Mouse (Mus musculus) gastrocnemius, adult 8-10 months (tissue): ENCODE results near the gene Map3k14. TPM values are rescaled to one million over a fixed set of nuclear protein-coding genes. Genes with fewer than 3 reads are reported as not detected.

ENCODE experiments used
- DNase-seq, 2 experiments: peaks; one replicate each; pipeline ENCODE4 v3.0.0; 2022; ENCODE audit warnings: low spot score in 2 of 2
- total RNA-seq, 4 experiments: library from RNA; stranded (reverse); gene quantifications; 2 replicates each; pipeline ENCODE4 v1.2.4; 2022

Map3k14 gene
- total RNA-seq, 4 experiments from 2014 or later, result 3.0 to 4.9 (median 4.2) TPM

DNA sequence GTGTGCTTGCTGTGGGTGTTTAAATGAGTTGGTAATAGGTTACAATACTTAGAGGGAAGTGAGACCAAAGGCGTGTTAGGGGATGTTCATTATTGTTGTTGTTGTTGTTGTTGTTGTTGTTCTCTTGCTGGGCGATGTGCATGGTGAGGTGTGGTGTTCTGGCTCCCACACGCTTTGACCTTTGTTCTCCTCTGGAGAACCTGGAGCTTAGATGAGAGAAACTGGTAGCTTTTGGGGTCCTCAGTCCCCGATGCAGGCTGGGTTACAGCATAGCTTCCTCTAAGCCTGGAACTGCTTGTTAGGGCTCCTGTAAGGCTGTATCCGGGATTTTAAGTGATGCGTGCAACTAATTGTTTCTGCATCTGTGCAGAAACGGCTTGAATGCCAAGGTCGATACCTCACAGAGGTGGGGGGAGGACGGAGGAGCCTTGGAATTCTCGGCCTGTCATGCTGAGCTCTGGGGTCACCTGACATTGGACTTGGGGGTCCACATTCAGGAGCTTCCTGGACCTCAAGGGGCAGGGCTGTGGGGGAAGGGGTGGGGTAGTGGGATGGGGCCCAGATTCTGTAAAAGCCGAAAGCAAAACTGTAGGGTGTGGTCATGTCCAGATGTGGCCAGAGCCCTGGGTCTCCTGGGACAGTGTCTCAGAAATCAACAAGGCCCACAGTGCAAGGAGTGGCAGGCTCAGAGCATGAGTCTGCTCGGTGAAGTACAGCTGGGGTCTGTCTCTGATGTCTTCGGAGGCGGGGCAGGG lies 91.4 kb downstream of the Map3k14 start:
- DNase-seq, result peak in 1 of 2 experiments; percentile 60

DNA sequence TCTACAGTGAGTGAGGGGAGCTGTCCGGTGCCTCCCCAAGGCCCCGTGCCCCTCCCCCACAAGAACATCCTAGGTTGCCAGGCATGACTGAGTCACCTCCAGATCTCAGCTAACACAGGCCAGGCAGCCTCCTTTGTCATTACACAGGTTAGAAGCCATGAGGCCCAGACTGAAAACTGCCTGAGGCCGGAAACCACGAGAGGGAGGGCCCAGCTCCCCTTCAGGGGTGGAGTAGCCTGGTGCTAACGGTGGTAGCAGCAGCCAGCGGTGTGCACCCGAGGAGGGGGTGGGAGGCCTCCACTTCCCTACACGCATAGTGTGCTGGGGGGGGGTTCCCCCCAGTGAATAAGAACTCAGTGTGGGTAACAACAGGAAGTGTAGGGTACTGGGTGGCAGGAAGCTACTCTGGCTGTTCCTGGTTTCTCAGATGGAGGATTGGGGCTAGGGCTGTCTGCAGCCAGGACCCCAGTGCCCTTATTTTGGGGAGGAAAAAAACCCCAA lies 92.3 kb downstream of the Map3k14 start:
- DNase-seq, result no peak

DNA sequence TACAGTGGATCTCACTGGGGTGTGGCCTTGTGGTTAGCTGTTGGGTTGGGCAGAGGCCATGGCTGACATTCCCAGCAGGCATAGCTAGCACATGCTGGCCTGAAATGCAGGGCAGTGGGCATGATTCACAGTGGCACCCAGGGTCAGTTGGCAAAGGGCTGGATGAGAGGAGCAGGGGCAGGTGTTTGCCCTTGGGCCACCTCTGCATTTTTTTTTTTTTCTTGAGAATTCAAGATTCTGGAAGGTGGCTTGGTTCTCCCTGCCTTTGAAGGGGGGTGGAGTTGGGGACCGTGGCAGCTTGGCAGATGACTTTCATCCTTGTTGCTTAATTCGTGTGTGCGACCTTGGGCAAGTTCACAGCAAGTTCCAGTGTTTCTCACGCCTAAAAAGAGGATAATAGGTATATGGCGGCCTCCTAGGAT lies 92.8 kb downstream of the Map3k14 start:
- no peak for DNase-seq

DNA sequence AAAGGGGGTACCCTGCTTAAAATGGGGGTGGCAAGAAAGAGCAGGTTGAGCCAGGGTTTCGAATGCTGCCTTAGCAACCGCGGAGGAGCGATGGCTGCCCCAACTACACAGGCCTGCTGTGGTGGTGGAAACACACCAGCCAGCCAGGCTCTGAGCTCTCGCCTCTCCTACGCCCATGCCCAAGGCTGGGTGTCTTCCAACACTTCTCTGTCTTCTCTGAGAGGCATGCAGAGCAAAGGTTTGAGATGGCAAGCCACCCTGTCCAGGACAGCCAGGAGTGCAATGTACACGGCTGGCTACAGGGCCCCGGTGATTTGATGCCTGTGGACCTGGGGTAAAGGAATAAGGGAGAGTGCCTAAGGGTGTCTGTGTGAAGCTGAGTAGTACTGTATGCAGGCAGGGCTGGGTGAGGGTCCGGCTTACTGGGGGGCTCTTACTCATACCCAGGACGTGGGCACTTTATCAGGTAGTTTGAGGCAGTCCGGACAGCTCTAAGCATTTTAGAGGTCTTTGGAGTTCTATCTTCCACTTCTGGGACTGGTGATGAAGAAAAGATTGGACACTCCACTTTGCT lies 93.4 kb downstream of the Map3k14 start:
- no peak for DNase-seq

DNA sequence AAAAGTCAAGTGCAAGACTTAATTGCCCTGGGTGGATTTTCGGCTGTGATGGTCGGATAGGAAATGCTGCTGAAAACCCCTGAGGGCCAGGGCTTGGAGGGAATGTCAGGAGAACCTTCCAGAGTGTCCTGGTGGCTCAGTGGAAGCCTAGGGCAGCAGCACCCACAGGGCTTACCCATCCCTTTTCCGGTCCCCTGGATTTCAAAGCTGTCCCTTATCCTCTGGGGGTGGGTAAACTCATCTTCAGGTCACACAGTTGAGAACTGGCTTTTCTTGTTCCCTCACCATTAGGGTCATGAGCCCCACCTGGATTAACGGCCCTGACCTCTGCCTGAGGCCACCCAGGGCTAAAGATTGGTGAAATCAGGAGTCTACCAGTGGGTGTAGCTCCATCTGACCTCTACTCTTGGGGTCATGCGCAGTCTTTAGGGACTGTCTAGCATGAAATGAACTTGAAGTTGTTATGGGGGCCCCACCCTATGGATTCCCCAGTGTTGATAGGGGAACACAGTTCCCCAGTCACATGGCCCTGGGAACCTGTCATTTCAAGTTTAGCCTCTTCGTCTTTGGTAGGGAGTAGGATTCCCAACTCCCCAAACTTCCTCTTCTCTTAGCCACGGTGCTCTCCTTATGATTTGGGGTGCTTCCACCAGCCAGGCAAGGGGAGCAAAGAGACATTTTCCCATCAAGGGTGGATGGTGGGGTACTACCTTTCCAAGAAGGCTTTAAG lies 94.1 kb downstream of the Map3k14 start:
- no peak for DNase-seq

DNA sequence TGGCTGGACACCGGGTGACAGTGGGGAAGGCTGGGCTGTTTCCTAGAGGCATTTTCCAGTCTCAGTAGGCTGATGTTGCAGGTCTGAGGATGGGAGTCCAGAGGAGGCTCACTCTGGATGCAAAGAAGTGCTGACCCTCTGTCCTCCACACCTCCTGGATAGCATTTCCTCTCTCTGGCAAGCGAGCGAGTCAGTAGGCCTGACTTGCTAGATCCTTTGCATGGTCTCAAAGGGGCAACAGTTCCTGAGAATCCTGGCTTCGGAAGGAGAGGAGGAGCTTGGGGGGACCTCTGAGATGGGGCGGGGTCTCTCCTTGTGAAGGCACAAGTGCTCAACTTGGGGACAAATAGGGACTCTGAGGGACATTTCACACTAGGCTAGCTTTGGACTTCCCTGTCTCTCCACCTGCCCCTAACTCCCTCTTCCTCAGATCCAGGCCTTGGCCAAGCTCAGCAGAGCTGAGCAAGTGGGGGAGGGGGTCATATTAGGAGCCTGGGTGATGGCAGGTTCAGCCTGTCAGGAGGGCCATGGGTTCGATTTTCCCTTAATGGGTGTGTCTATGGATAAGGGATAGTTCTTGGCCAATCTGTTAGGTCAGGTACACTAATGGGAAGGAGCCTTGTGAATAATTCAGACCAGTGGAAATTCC lies 94.8 kb downstream of the Map3k14 start:
- DNase-seq, result no peak

DNA sequence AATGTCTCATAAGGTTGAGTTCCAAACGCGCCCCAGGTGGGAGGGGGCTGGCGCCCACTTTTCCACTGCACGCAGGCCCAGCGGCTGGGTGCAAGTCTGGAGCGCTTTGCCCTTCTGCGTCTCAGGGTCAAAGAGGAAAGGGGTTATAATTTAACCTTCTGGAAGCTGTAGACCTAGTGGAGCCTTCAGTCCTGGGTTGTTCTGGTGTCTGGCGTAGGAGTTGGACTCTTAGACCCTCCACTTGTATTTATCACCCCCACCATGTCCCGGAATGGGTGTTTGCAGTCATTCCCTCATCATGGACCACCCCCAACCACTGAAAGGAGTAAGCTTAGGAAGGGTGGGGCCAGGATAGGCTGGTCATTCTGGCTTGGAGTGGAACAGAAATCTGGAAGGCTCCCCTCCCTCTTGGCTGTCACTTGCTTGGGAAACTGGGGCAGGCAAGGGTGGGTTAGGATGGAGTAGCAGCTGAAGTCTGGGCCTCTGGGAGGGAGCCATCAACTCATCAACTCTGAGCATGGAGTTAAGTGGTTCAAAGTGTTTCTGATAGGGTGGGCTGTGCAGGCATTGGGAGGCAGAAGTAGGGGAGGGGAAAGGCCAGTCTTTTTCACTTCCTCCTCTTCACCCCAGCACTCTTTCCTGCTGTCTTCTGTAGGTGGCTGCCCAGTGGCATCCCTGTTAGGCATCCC lies 95.4 kb downstream of the Map3k14 start:
- no peak for DNase-seq

DNA sequence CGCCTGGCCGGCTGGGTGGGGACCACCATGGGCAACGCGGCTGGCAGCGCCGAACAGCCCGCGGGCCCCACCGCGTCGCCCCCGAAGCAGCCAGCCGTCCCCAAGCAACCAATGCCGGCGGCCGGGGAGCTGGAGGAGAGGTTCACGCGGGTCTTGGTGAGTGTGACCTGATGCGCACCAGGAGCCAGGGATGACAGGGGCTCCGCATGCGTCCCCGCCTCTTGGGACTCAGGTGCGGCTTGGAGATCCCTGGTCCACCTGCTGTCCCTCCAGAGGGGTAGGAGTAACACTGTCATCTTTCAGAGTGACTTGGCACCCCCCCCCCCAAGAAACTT lies 96.0 kb downstream of the Map3k14 start:
- no peak for DNase-seq

DNA sequence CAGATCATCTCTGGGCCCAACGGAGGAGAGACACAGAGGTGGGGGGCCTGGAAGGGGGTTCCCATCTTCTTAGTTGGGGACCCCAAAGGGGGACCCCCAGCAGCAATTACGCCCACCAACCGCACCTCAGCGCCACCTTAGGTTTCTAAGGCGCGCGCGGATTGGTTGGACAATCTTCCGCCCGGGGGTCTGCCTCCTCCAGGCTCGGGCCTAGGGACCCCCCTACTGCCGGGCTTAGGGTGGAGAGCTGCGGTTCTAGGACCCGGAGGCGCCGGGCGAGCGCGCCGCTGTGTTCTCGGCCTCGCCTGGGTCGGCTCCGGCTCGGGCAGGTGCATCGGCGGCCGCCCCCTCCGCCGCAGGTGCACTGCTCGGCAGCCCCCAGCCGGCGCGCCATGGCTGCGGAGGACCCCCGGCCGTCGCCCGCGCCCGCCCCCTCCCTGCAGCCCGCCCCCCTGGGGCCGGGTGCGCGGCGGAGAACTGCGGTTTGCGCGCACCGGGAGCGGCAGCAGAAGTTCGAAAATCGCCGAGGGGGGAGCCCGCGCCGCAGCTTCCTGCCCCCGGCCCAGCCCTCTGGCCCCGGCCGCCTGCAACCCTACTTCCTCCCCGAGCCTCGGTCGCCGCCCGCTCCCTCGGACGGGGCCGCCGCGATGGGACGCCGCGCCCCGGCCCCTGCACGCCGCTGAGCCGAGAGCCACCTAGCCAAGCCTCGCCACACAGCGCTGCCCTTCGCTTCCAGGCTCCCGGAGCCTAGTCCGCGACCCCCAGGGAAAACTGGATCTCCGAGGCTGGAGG lies 96.6 kb downstream of the Map3k14 start, which contains the start of gene Fmnl1:
Fmnl1 (plus strand) TSS at position 614 of the 792 bp plus-strand sequence.
- no peak for DNase-seq

DNA sequence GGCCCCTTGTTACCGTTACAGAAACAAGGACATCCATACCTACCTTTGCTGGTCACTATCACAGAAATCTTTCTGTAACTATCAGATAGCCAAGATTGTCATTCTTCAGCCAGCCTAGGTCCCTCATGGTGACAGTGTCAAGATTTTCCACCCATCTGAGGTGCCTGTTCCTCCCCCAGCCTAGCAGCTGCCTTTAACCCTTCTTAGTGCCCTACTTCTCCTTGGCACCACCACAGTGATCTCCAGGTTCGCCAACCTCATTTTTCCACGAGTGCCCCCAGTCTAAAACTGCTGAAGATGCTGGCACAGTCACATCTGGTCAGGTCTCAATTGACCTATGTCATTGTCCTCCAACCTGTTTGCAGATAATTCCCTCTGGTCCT lies 97.2 kb downstream of the Map3k14 start:
- no peak for DNase-seq

Other genes with a start within 250 kb of the Map3k14 start
- 10 to 100 TPM; 44.4 to 52.7 (median 50.5) TPM for gene Nmt1, start 239.3 kb downstream of the Map3k14 start, total RNA-seq
- gene Dcakd, start 239.1 kb downstream of the Map3k14 start, total RNA-seq, result 10 to 100 TPM; 10.3 to 15.1 (median 13.0) TPM
- gene Plcd3, start 165.8 kb downstream of the Map3k14 start, total RNA-seq, result 1 to 10 TPM; 5.0 to 5.9 (median 5.5) TPM
- 10 to 100 TPM; 25.6 to 46.5 (median 41.0) TPM for gene Acbd4, start 165.8 kb downstream of the Map3k14 start, total RNA-seq
- 10 to 100 TPM; 15.1 to 25.6 (median 18.7) TPM for gene Hexim1, start 151.2 kb downstream of the Map3k14 start, total RNA-seq
- gene Hexim2, start 135.0 kb downstream of the Map3k14 start, total RNA-seq, result 1 to 10 TPM; 1.7 to 4.0 (median 2.8) TPM
- 1 to 10 TPM; 2.2 to 3.9 (median 3.5) TPM for gene Fmnl1, start 96.4 kb downstream of the Map3k14 start, total RNA-seq
- gene 1700023F06Rik, start 58.9 kb downstream of the Map3k14 start, total RNA-seq, result not detected
- not detected for gene Spata32, start 49.0 kb downstream of the Map3k14 start, total RNA-seq
- gene Arhgap27, start 96.2 kb upstream of the Map3k14 start, total RNA-seq, result 1 to 10 TPM; 2.5 to 4.7 (median 4.4) TPM
- gene Plekhm1, start 145.2 kb upstream of the Map3k14 start, total RNA-seq, result 10 to 100 TPM; 14.1 to 16.4 (median 15.1) TPM
- not detected for gene Lrrc37a, start 237.1 kb upstream of the Map3k14 start, total RNA-seq